32 mouse cellular contexts compared by ENCODE assay signal in the genomic region with DNA sequence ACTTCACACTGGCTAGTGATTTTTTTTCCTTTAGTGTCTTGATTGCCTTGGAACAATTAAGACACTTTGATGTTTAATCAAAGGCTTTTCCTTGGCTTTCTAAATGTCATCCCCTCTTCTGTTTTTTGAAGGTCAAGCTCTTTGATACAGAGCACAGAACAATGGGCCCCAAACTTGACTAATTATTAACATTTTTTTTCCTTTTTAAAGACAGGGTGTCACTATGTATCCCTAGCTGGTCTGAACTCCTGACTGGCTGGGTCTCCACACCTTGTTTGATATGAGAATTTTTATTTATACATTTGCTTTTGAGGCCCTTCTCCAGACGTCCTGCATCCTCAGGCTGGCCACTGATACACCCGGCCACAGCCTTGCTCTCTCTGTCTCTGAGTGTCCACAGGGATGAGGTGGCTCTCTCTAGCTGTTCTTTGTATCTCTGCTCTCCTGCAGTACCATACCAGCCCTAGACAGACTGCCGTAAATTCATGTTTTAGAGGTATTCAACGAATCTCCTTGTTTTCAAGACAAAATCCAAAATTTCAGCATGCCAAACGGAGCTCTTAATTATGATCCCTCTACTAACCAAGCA.
"Had no signal": no experiment of that assay in that cellular context is flagged by ENCODE, and none has a peak within 500 bp of the region (broad histone marks: within the 10 kb centered on the region; RNA-seq: fewer than 3 reads in every experiment).

No protein-coding gene starts in this region.

- H3K27ac ChIP-seq: limb, embryonic 10.5 days; limb, embryonic 12.5 days; limb, embryonic 13.5 days; limb, embryonic 15.5 days; liver, embryonic 12.5 days; liver, embryonic 13.5 days; liver, embryonic 14.5 days; liver, embryonic 15.5 days; lung, embryonic 15.5 days; macrophage; midbrain, embryonic 10.5 days; midbrain, embryonic 12.5 days; midbrain, embryonic 13.5 days; midbrain, embryonic 15.5 days; neural tube, embryonic 12.5 days had no signal

- H3K4me3 ChIP-seq: limb, embryonic 10.5 days; limb, embryonic 12.5 days; limb, embryonic 13.5 days; limb, embryonic 15.5 days; liver, embryonic 12.5 days; liver, embryonic 13.5 days; liver, embryonic 15.5 days; lung, embryonic 15.5 days; megakaryocyte, embryonic 14.5 days; midbrain, embryonic 10.5 days; midbrain, embryonic 12.5 days; midbrain, embryonic 13.5 days; midbrain, embryonic 15.5 days; myocyte; neural tube, embryonic 12.5 days had no signal

- H3K27me3 ChIP-seq: limb, embryonic 12.5 days; limb, embryonic 13.5 days; limb, embryonic 15.5 days; liver, embryonic 12.5 days; liver, embryonic 13.5 days; liver, embryonic 15.5 days; lung, embryonic 15.5 days; megakaryocyte, embryonic 14.5 days; midbrain, embryonic 12.5 days; midbrain, embryonic 13.5 days; midbrain, embryonic 15.5 days; neural tube, embryonic 12.5 days had no signal

- H3K9me3 ChIP-seq: limb, embryonic 10.5 days; limb, embryonic 12.5 days; limb, embryonic 13.5 days; limb, embryonic 15.5 days; liver, embryonic 12.5 days; liver, embryonic 13.5 days; liver, embryonic 15.5 days; lung, embryonic 15.5 days; megakaryocyte, embryonic 14.5 days; midbrain, embryonic 10.5 days; midbrain, embryonic 12.5 days; midbrain, embryonic 13.5 days; midbrain, embryonic 15.5 days; neural tube, embryonic 12.5 days had no signal

- ATAC-seq: liver, embryonic 12.5 days; liver, postnatal 0 days; lung, postnatal 0 days; midbrain, embryonic 13.5 days; midbrain, embryonic 15.5 days; midbrain, embryonic 16.5 days had no signal

- DNase-seq: left cerebral cortex, postnatal 4 days; liver; liver, embryonic 13.5 days; liver, postnatal 0 days; lung, adult 18-20 months; lung, adult 2 months; lung, embryonic 14.5 days; lung, postnatal 10 days; lung, postnatal 14 days; lung, postnatal 36 days; lung, postnatal 4 days; midbrain, embryonic 14.5 days had no signal

- H3K4me1 ChIP-seq: limb, embryonic 10.5 days; limb, embryonic 12.5 days; limb, embryonic 13.5 days; limb, embryonic 15.5 days; liver, embryonic 12.5 days; liver, embryonic 13.5 days; liver, embryonic 15.5 days; lung, embryonic 15.5 days; megakaryocyte, embryonic 14.5 days; midbrain, embryonic 10.5 days; midbrain, embryonic 12.5 days; midbrain, embryonic 13.5 days; midbrain, embryonic 15.5 days; neural tube, embryonic 12.5 days had no signal

- H3K9ac ChIP-seq: limb, embryonic 12.5 days; limb, embryonic 13.5 days; limb, embryonic 15.5 days; liver, embryonic 12.5 days; liver, embryonic 13.5 days; liver, embryonic 14.5 days; liver, embryonic 15.5 days; liver, postnatal 0 days; lung, embryonic 14.5 days; lung, embryonic 15.5 days; midbrain, embryonic 12.5 days; midbrain, embryonic 13.5 days; midbrain, embryonic 15.5 days; neural tube, embryonic 12.5 days had no signal

- H3K36me3 ChIP-seq: limb, embryonic 10.5 days; limb, embryonic 12.5 days; limb, embryonic 13.5 days; limb, embryonic 15.5 days; liver, embryonic 12.5 days; liver, embryonic 13.5 days; liver, embryonic 15.5 days; lung, embryonic 15.5 days; midbrain, embryonic 10.5 days; midbrain, embryonic 12.5 days; midbrain, embryonic 13.5 days; midbrain, embryonic 15.5 days; neural tube, embryonic 12.5 days had no signal

- H3K4me2 ChIP-seq: limb, embryonic 12.5 days; limb, embryonic 13.5 days; limb, embryonic 15.5 days; liver, embryonic 11.5 days; liver, embryonic 12.5 days; liver, embryonic 13.5 days; liver, embryonic 15.5 days; lung, embryonic 14.5 days; lung, embryonic 15.5 days; midbrain, embryonic 11.5 days; midbrain, embryonic 12.5 days; midbrain, embryonic 13.5 days; midbrain, embryonic 15.5 days; neural tube, embryonic 12.5 days had no signal
